Mouse (Mus musculus) adipocyte (in vitro differentiated cells): ENCODE data around the gene 4931409K22Rik.

Experiments
- DNase-seq: peaks from one replicate; pipeline ENCODE4 v3.0.0-alpha.2; 2016; ENCODE audit warnings: low spot score

Gene 4931409K22Rik

DNA sequence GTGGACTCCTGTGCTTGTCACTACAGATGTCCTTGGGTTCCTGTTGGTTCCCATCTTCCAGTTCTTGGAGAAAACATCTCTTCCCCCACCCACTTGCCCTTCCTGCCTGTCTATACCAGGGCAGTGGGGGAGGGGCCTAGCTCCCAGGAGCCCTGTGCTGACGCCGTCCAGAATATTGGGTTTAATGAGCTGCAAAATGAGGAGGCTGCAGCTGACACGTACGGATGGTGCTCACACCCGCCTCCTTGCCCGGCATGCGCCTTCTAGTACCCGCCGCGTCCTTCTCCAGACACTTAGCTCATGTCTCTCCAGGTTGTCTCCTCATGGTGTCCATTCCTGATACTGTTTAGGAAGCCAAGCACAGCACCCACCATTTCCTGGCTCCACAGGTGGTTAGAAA lies 57.5 kb downstream of the 4931409K22Rik start:
- DNase-seq = no peak

DNA sequence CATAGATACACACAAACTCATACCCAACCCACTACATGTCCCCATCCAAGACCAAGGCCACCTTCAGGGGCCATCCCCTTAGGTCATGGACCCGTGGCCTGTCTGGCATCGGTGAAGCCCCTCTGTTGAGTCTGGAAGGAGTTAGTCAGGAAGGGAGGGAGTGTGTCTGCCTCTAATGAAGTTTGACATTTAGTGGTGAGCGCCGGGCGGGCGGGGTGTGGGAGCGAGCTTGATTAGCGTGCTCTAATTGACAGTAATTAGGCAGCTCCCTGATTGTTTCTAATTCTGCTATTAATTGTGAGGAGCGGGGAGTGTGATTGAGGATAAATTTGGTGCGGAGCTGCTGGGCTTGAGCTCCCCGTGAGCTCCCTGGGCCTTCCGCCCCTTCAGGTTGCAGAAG lies 59.1 kb downstream of the 4931409K22Rik start:
- DNase-seq = no peak

DNA sequence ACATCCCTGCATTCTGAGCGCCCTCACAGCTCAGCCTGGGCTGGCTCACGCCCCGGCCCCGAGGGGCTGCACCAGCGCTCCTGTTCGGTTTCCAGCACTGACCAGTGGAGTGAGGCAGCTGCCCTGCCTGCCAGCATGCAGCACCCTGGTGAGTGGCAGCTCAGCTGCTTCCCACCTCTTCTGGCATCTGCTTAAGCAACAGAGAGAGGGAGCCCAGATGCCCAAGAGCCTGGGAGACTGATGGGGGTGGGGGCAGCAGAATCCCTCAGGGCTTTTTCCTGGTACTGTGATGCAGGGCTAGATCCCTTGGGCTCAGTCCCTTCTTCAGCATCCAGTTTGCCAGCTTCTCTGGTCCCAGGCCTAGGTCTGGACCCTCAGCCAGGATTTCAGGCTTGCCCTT lies 59.9 kb downstream of the 4931409K22Rik start:
- DNase-seq = no peak

DNA sequence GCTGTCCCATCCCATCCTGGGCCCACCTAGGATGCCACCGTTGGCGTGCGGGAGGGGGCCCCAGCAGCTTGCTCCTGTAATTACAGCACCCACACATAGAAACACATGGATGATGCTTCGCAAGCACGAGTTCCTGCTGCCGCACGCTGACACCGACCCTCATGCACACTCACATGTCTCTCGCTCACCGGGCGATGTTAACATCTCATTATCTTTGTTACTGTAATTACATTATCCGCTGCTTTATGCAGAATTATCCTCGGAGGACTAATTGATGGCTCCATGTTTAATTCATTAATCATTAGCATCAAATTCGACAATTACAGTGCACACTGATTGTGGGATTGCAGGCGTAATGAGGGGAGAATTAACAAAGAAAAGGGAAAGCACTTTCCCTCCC lies 61.6 kb downstream of the 4931409K22Rik start:
- DNase-seq = no peak
